Mouse (Mus musculus): ENCODE data around the gene Wdr4. TPM values are rescaled to one million over a fixed set of nuclear protein-coding genes. Genes with fewer than 3 reads are reported as not detected.

The Wdr4 gene
- polyA plus RNA-seq, 1 experiment from 2014 or later, result 78.5 TPM

- no peaks in the 10 kb centered on the region for H3K27me3 ChIP-seq (ENCODE audit: poor library complexity, severe bottlenecking)
- DNase-seq (ENCODE audit: extremely low spot score, low spot score), result no peak
- no peak overlapping the region for H3K27ac ChIP-seq
- peaks cover 20% of the 10 kb centered on the region for H3K4me1 ChIP-seq
- no peak overlapping the region for H3K4me3 ChIP-seq
- WGBS, result 90% methylated on average over 12 of the region's 12 CpGs
- no peaks in the 10 kb centered on the region for H3K9me3 ChIP-seq
- H3K36me3 ChIP-seq (replicated peaks), result peaks cover 99% of the 10 kb centered on the region
Observed at GRCm38 (mm10) chr17:31502261-31502927, 17.4 kb downstream of the Wdr4 start.

GRCm38 (mm10) chr17:31500908-31501307, 18.9 kb downstream of the Wdr4 start:
- Histone ChIP-seq H3K4me3 (no peak overlapping the region), H3K27me3 (ENCODE audit: poor library complexity, severe bottlenecking) (no peaks in the 10 kb centered on the region), H3K9me3 (no peaks in the 10 kb centered on the region), H3K27ac (no peak overlapping the region), H3K36me3 (replicated peaks) (peaks cover 100% of the 10 kb centered on the region), H3K4me1 (peaks cover 20% of the 10 kb centered on the region)
- no peak for DNase-seq (ENCODE audit: extremely low spot score, low spot score)
- WGBS, result 86% methylated on average over 3 of the region's 3 CpGs

- Histone ChIP-seq H3K27me3 (ENCODE audit: poor library complexity, severe bottlenecking) (no peaks in the 10 kb centered on the region), H3K4me3 (no peak overlapping the region), H3K4me1 (peaks cover 18% of the 10 kb centered on the region), H3K9me3 (no peaks in the 10 kb centered on the region), H3K27ac (no peak overlapping the region), H3K36me3 (replicated peaks) (peaks cover 100% of the 10 kb centered on the region)
- WGBS, result 93% methylated on average over 8 of the region's 8 CpGs
- no peak for DNase-seq (ENCODE audit: extremely low spot score, low spot score)
Observed at GRCm38 (mm10) chr17:31500416-31500815, 19.4 kb downstream of the Wdr4 start.

GRCm38 (mm10) chr17:31499725-31500124, 20.1 kb downstream of the Wdr4 start:
- WGBS, result 94% methylated on average over 12 of the region's 12 CpGs
- DNase-seq (ENCODE audit: extremely low spot score, low spot score), result no peak
- peaks cover 100% of the 10 kb centered on the region for H3K36me3 ChIP-seq (replicated peaks)

GRCm38 (mm10) chr17:31497726-31498125, 22.1 kb downstream of the Wdr4 start:
- Histone ChIP-seq H3K4me3 (no peak overlapping the region), H3K27ac (no peak overlapping the region), H3K4me1 (no peaks in the 10 kb centered on the region), H3K27me3 (ENCODE audit: poor library complexity, severe bottlenecking) (no peaks in the 10 kb centered on the region), H3K36me3 (replicated peaks) (peaks cover 80% of the 10 kb centered on the region), H3K9me3 (no peaks in the 10 kb centered on the region)
- DNase-seq (ENCODE audit: extremely low spot score, low spot score), result no peak
- WGBS, result 93% methylated on average over 6 of the region's 6 CpGs

More at GRCm38 (mm10) chr17:31499725-31500124, 20.1 kb downstream of the Wdr4 start:
- Histone ChIP-seq H3K9me3 (no peaks in the 10 kb centered on the region), H3K27ac (no peak overlapping the region), H3K4me1 (peaks cover 11% of the 10 kb centered on the region), H3K4me3 (no peak overlapping the region), H3K27me3 (ENCODE audit: poor library complexity, severe bottlenecking) (no peaks in the 10 kb centered on the region)

GRCm38 (mm10) chr17:31494989-31495388, 24.8 kb downstream of the Wdr4 start:
- no peaks in the 10 kb centered on the region for H3K9me3 ChIP-seq
- H3K4me3 ChIP-seq, result no peak overlapping the region

GRCm38 (mm10) chr17:31492416-31492815, 27.4 kb downstream of the Wdr4 start:
- H3K27ac ChIP-seq, result no peak overlapping the region
- peak; percentile 81 for DNase-seq (ENCODE audit: extremely low spot score, low spot score)
- H3K36me3 ChIP-seq (replicated peaks), result peaks cover 27% of the 10 kb centered on the region
- WGBS, result 0% methylated on average over 2 of the region's 2 CpGs
- H3K27me3 ChIP-seq (ENCODE audit: poor library complexity, severe bottlenecking), result no peaks in the 10 kb centered on the region
- peaks cover 8% of the 10 kb centered on the region for H3K4me1 ChIP-seq
- no peak overlapping the region for H3K4me3 ChIP-seq
- no peaks in the 10 kb centered on the region for H3K9me3 ChIP-seq

More at GRCm38 (mm10) chr17:31494989-31495388, 24.8 kb downstream of the Wdr4 start:
- Histone ChIP-seq H3K36me3 (replicated peaks) (peaks cover 52% of the 10 kb centered on the region), H3K4me1 (no peaks in the 10 kb centered on the region), H3K27ac (no peak overlapping the region), H3K27me3 (ENCODE audit: poor library complexity, severe bottlenecking) (no peaks in the 10 kb centered on the region)
- 93% methylated on average over 1 of the region's 1 CpGs for WGBS
- no peak for DNase-seq (ENCODE audit: extremely low spot score, low spot score)

GRCm38 (mm10) chr17:31491355-31491754, 28.4 kb downstream of the Wdr4 start:
- no peaks in the 10 kb centered on the region for H3K9me3 ChIP-seq
- H3K36me3 ChIP-seq (replicated peaks), result peaks cover 16% of the 10 kb centered on the region
- H3K4me1 ChIP-seq, result peaks cover 17% of the 10 kb centered on the region
- no peak overlapping the region for H3K4me3 ChIP-seq
- no peak overlapping the region for H3K27ac ChIP-seq
- no peak for DNase-seq (ENCODE audit: extremely low spot score, low spot score)
- H3K27me3 ChIP-seq (ENCODE audit: poor library complexity, severe bottlenecking), result no peaks in the 10 kb centered on the region

- Histone ChIP-seq H3K36me3 (replicated peaks) (no peaks in the 10 kb centered on the region), H3K4me3 (no peak overlapping the region), H3K27me3 (ENCODE audit: poor library complexity, severe bottlenecking) (no peaks in the 10 kb centered on the region), H3K4me1 (peaks cover 17% of the 10 kb centered on the region), H3K27ac (peak overlapping the region; percentile 42; the same call in 1 of the 2 replicates), H3K9me3 (no peaks in the 10 kb centered on the region)
- 30% methylated on average over 6 of the region's 6 CpGs for WGBS
- no peak for DNase-seq (ENCODE audit: extremely low spot score, low spot score)
Observed at GRCm38 (mm10) chr17:31487433-31488060, 32.2 kb downstream of the Wdr4 start.

GRCm38 (mm10) chr17:31486616-31487198, 33.1 kb downstream of the Wdr4 start:
- no peak for DNase-seq (ENCODE audit: extremely low spot score, low spot score)
- Histone ChIP-seq H3K9me3 (no peaks in the 10 kb centered on the region), H3K36me3 (replicated peaks) (no peaks in the 10 kb centered on the region), H3K4me1 (peaks cover 20% of the 10 kb centered on the region), H3K27ac (peak overlapping the region; percentile 42; the same call in 1 of the 2 replicates), H3K4me3 (no peak overlapping the region), H3K27me3 (ENCODE audit: poor library complexity, severe bottlenecking) (no peaks in the 10 kb centered on the region)
- 75% methylated on average over 10 of the region's 10 CpGs for WGBS

- no peaks in the 10 kb centered on the region for H3K9me3 ChIP-seq
- WGBS, result 70% methylated on average over 11 of the region's 11 CpGs
- peaks cover 5% of the 10 kb centered on the region for H3K36me3 ChIP-seq (replicated peaks)
- no peak for DNase-seq (ENCODE audit: extremely low spot score, low spot score)
- H3K4me1 ChIP-seq, result peaks cover 17% of the 10 kb centered on the region
- no peak overlapping the region for H3K4me3 ChIP-seq
- 0 out of 2 replicates have a peak overlapping the region, but pooled peaks have one; percentile 22 for H3K27ac ChIP-seq
- no peaks in the 10 kb centered on the region for H3K27me3 ChIP-seq (ENCODE audit: poor library complexity, severe bottlenecking)
Observed at GRCm38 (mm10) chr17:31479108-31479844, 40.5 kb downstream of the Wdr4 start.

- DNase-seq (ENCODE audit: extremely low spot score, low spot score), result no peak
- peaks cover 21% of the 10 kb centered on the region for H3K4me1 ChIP-seq
- H3K9me3 ChIP-seq, result no peaks in the 10 kb centered on the region
Observed at GRCm38 (mm10) chr17:31478606-31479005, 41.2 kb downstream of the Wdr4 start.

More at GRCm38 (mm10) chr17:31478606-31479005, 41.2 kb downstream of the Wdr4 start:
- Histone ChIP-seq H3K4me3 (no peak overlapping the region), H3K27ac (no peak overlapping the region), H3K36me3 (replicated peaks) (peaks cover 5% of the 10 kb centered on the region), H3K27me3 (ENCODE audit: poor library complexity, severe bottlenecking) (no peaks in the 10 kb centered on the region)
- 81% methylated on average over 7 of the region's 7 CpGs for WGBS

Data from forebrain, embryonic 10.5 days (tissue).